Mouse (Mus musculus) stomach, embryonic 15.5 days (tissue): ENCODE data around the gene E330009J07Rik. TPM values are rescaled to one million over a fixed set of nuclear protein-coding genes. Genes with fewer than 3 reads are reported as not detected.

Experiments used
- ATAC-seq: fragments of 200-750 bp; cut with Nextera tagmentation; 2 replicates; pipeline ENCODE4 v1.8.0; 2017; ENCODE audit warnings: low read depth, moderate number of reproducible peaks, moderate TSS enrichment; ENCODE audit not compliant: insufficient read depth, low FRiP score
- H3K27ac ChIP-seq: fragments of 300-500 bp; sonication (generic); 2 replicates; pipeline ENCODE4 v1.5.1; 2015; ENCODE audit warnings: mild to moderate bottlenecking, inconsistent platforms
- H3K27me3 ChIP-seq: fragments of 300-500 bp; sonication (generic); replicated peaks from 2 replicates; pipeline ENCODE4 v1.6.1; 2015; ENCODE audit warnings: inconsistent platforms
- H3K36me3 ChIP-seq: fragments of 300-500 bp; sonication (generic); 2 replicates; pipeline ENCODE4 v1.6.1; 2015; ENCODE audit warnings: inconsistent platforms
- H3K4me1 ChIP-seq: fragments of 300-500 bp; sonication (generic); 2 replicates; pipeline ENCODE4 v1.6.1; 2015; ENCODE audit warnings: inconsistent platforms
- H3K4me2 ChIP-seq: fragments of 300-500 bp; sonication (generic); 2 replicates; pipeline ENCODE4 v1.6.1; 2015; ENCODE audit warnings: mild to moderate bottlenecking, inconsistent platforms
- H3K4me3 ChIP-seq: fragments of 300-500 bp; sonication (generic); replicated peaks from 2 replicates; pipeline ENCODE4 v1.5.1; 2015; ENCODE audit warnings: inconsistent platforms
- H3K9ac ChIP-seq: fragments of 300-500 bp; sonication (generic); 2 replicates; pipeline ENCODE4 v1.6.1; 2015; ENCODE audit warnings: inconsistent platforms
- H3K9me3 ChIP-seq: fragments of 300-500 bp; sonication (generic); 2 replicates; pipeline ENCODE4 v1.6.1; 2016; ENCODE audit warnings: inconsistent platforms
- WGBS: fragments of 180-500 bp; shearing (Covaris S2); methylation state at CpG from one replicate; pipeline ENCODE4 v1.1.7; 2015; 5-methylcytosine and 5-hydroxymethylcytosine counted together
- polyA plus RNA-seq: library from polyadenylated mRNA; unstranded; fragments of >200 nt; fragmentation: Nextera tagmentation; extraction: Ambion mirVana; gene quantifications from 2 replicates; pipeline ENCODE4 v1.2.1, GENCODE M21; 2015

Gene E330009J07Rik
- polyA plus RNA-seq, result 13.7 and 16.0 TPM in 2 replicates

- no peaks in the 10 kb centered on the region for H3K27me3 ChIP-seq
- peaks cover 8% of the 10 kb centered on the region; the same call in 1 of the 2 replicates for H3K4me1 ChIP-seq
- peak; percentile 91 for ATAC-seq
- H3K27ac ChIP-seq, result peak within 1 kb of the TSS; percentile 68; the same call in 1 of the 2 replicates
- 1% methylated on average over 38 of the region's 38 CpGs for WGBS
- H3K9ac ChIP-seq, result peak within 1 kb of the TSS; percentile 78
- peak within 1 kb of the TSS; percentile 93 for H3K4me2 ChIP-seq
- H3K36me3 ChIP-seq, result no peaks in the 10 kb centered on the region
- peak within 1 kb of the TSS; percentile 86 for H3K4me3 ChIP-seq
- H3K9me3 ChIP-seq, result no peaks in the 10 kb centered on the region
These were observed at the start of gene E330009J07Rik for GRCm38 (mm10) chr6:40436047-40436483. TSS of gene E330009J07Rik (minus strand) at chr6:40436135.

GRCm38 (mm10) chr6:40482318-40482717 lies 46.4 kb upstream of the E330009J07Rik start:
- Histone ChIP-seq H3K4me3 (no peak overlapping the region), H3K9me3 (no peaks in the 10 kb centered on the region), H3K4me1 (no peaks in the 10 kb centered on the region), H3K36me3 (peaks cover 32% of the 10 kb centered on the region), H3K27ac (no peak overlapping the region), H3K4me2 (no peak overlapping the region), H3K9ac (no peak overlapping the region), H3K27me3 (no peaks in the 10 kb centered on the region)
- 87% methylated on average over 5 of the region's 5 CpGs for WGBS
- ATAC-seq, result no peak

GRCm38 (mm10) chr6:40479705-40480104 lies 43.8 kb upstream of the E330009J07Rik start:
- no peaks in the 10 kb centered on the region for H3K27me3 ChIP-seq
- no peak overlapping the region for H3K4me2 ChIP-seq
- no peaks in the 10 kb centered on the region for H3K4me1 ChIP-seq
- H3K9me3 ChIP-seq, result no peaks in the 10 kb centered on the region
- H3K4me3 ChIP-seq, result no peak overlapping the region
- WGBS, result 55% methylated on average over 1 of the region's 1 CpGs
- no peak overlapping the region for H3K9ac ChIP-seq
- peaks cover 50% of the 10 kb centered on the region for H3K36me3 ChIP-seq
- ATAC-seq, result no peak
- H3K27ac ChIP-seq, result no peak overlapping the region

- Histone ChIP-seq H3K9ac (no peak overlapping the region), H3K27me3 (no peaks in the 10 kb centered on the region), H3K4me3 (no peak overlapping the region), H3K4me1 (peaks cover 3% of the 10 kb centered on the region; the same call in 1 of the 2 replicates), H3K4me2 (no peak overlapping the region), H3K36me3 (peaks cover 31% of the 10 kb centered on the region), H3K27ac (no peak overlapping the region), H3K9me3 (no peaks in the 10 kb centered on the region)
- ATAC-seq, result no peak
- 89% methylated on average over 4 of the region's 4 CpGs for WGBS
These were observed 40.2 kb upstream of the E330009J07Rik start for GRCm38 (mm10) chr6:40476132-40476531.

GRCm38 (mm10) chr6:40471720-40472010 lies 35.7 kb upstream of the E330009J07Rik start:
- WGBS, result under 1% methylated on average over 7 of the region's 7 CpGs
- H3K9me3 ChIP-seq, result no peaks in the 10 kb centered on the region
- H3K36me3 ChIP-seq, result peaks cover 17% of the 10 kb centered on the region
- H3K27ac ChIP-seq, result peak overlapping the region; percentile 96
- peak overlapping the region; percentile 85 for H3K9ac ChIP-seq
- H3K4me2 ChIP-seq, result peak overlapping the region; percentile 67
- no peaks in the 10 kb centered on the region for H3K27me3 ChIP-seq
- peaks cover 3% of the 10 kb centered on the region; the same call in 1 of the 2 replicates for H3K4me1 ChIP-seq
- ATAC-seq, result no peak
- peak overlapping the region; percentile 80 for H3K4me3 ChIP-seq

GRCm38 (mm10) chr6:40470916-40471719 lies 35.2 kb upstream of the E330009J07Rik start, which contains the start of gene Ssbp1:
TSS of gene Ssbp1 (plus strand) at chr6:40471352.
- Histone ChIP-seq H3K9me3 (no peaks in the 10 kb centered on the region), H3K4me1 (peaks cover 3% of the 10 kb centered on the region; the same call in 1 of the 2 replicates), H3K4me2 (peak within 1 kb of the TSS; percentile 67), H3K4me3 (peak within 1 kb of the TSS; percentile 80), H3K36me3 (peaks cover 14% of the 10 kb centered on the region), H3K27ac (peak within 1 kb of the TSS; percentile 96), H3K9ac (peak within 1 kb of the TSS; percentile 85), H3K27me3 (no peaks in the 10 kb centered on the region)
- ATAC-seq, result peak; percentile 96
- WGBS, result under 1% methylated on average over 54 of the region's 54 CpGs

GRCm38 (mm10) chr6:40465710-40466109 lies 29.8 kb upstream of the E330009J07Rik start:
- 45% methylated on average over 6 of the region's 6 CpGs for WGBS

GRCm38 (mm10) chr6:40454436-40455041 lies 18.6 kb upstream of the E330009J07Rik start:
- Histone ChIP-seq H3K4me1 (no peaks in the 10 kb centered on the region), H3K9me3 (no peaks in the 10 kb centered on the region), H3K36me3 (no peaks in the 10 kb centered on the region), H3K9ac (no peak overlapping the region), H3K27me3 (no peaks in the 10 kb centered on the region), H3K27ac (no peak overlapping the region), H3K4me2 (no peak overlapping the region), H3K4me3 (no peak overlapping the region)
- ATAC-seq, result no peak
- WGBS, result 23% methylated on average over 7 of the region's 7 CpGs

More at GRCm38 (mm10) chr6:40465710-40466109, 29.8 kb upstream of the E330009J07Rik start:
- no peaks in the 10 kb centered on the region for H3K9me3 ChIP-seq
- H3K27me3 ChIP-seq, result no peaks in the 10 kb centered on the region
- no peak overlapping the region for H3K4me3 ChIP-seq
- H3K4me2 ChIP-seq, result no peak overlapping the region
- no peaks in the 10 kb centered on the region for H3K4me1 ChIP-seq
- no peak overlapping the region for H3K27ac ChIP-seq
- H3K36me3 ChIP-seq, result no peaks in the 10 kb centered on the region
- H3K9ac ChIP-seq, result no peak overlapping the region
- no peak for ATAC-seq

GRCm38 (mm10) chr6:40448626-40449025 lies 12.7 kb upstream of the E330009J07Rik start:
- Histone ChIP-seq H3K4me2 (no peak overlapping the region), H3K27ac (no peak overlapping the region), H3K36me3 (no peaks in the 10 kb centered on the region), H3K9ac (no peak overlapping the region), H3K27me3 (no peaks in the 10 kb centered on the region), H3K4me1 (no peaks in the 10 kb centered on the region), H3K9me3 (no peaks in the 10 kb centered on the region), H3K4me3 (no peak overlapping the region)
- no peak for ATAC-seq

- Histone ChIP-seq H3K27ac (no peak overlapping the region), H3K27me3 (no peaks in the 10 kb centered on the region), H3K36me3 (no peaks in the 10 kb centered on the region), H3K4me1 (no peaks in the 10 kb centered on the region), H3K9me3 (no peaks in the 10 kb centered on the region), H3K4me3 (no peak overlapping the region), H3K4me2 (no peak overlapping the region), H3K9ac (no peak overlapping the region)
- no peak for ATAC-seq
- WGBS, result 30% methylated on average over 10 of the region's 10 CpGs
These were observed 7.5 kb upstream of the E330009J07Rik start for GRCm38 (mm10) chr6:40443281-40443928.

- H3K4me1 ChIP-seq, result no peaks in the 10 kb centered on the region
- H3K4me3 ChIP-seq, result no peak overlapping the region
- no peaks in the 10 kb centered on the region for H3K9me3 ChIP-seq
- H3K9ac ChIP-seq, result no peak overlapping the region
- no peak overlapping the region for H3K27ac ChIP-seq
- WGBS, result 28% methylated on average over 3 of the region's 3 CpGs
- no peak overlapping the region for H3K4me2 ChIP-seq
- no peak for ATAC-seq
- no peaks in the 10 kb centered on the region for H3K27me3 ChIP-seq
- no peaks in the 10 kb centered on the region for H3K36me3 ChIP-seq
These were observed 5.8 kb upstream of the E330009J07Rik start for GRCm38 (mm10) chr6:40441755-40442154.

GRCm38 (mm10) chr6:40441276-40441675 lies 5.3 kb upstream of the E330009J07Rik start:
- Histone ChIP-seq H3K4me2 (no peak overlapping the region), H3K27me3 (no peaks in the 10 kb centered on the region), H3K4me1 (no peaks in the 10 kb centered on the region), H3K27ac (no peak overlapping the region), H3K4me3 (no peak overlapping the region), H3K36me3 (no peaks in the 10 kb centered on the region), H3K9me3 (no peaks in the 10 kb centered on the region), H3K9ac (no peak overlapping the region)
- ATAC-seq, result no peak
- WGBS, result 68% methylated on average over 3 of the region's 3 CpGs
